Mouse (Mus musculus): ENCODE results near the gene Pou2f2. TPM values are rescaled to one million over a fixed set of nuclear protein-coding genes. Genes with fewer than 3 reads are reported as not detected.
A peak's percentile ranks its signal among the peaks of the same experiment; 100 is the strongest.

The Pou2f2 gene
- total and polyA plus RNA-seq, 2 experiments from 2014 or later, result 3.9 to 20.2 TPM

DNA sequence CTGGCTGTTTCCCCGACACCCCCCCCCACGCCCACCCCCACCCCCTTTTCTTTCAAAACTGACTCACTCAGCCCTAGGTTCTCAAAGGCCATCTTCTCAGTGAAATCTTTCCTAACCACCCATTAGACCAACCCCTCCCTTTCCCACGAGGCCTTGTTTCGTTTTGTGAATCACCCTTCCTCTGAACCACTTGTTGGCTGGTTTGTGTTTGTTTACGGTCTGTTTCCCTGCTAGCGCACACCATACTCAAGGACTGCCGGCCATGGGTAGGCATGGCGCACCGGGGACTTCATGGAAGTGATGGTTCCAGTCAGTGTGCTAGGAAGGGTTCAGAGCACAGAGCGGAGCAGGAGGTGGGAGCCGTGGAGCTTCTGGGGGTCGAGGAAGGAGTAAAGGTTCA lies 70.2 kb downstream of the Pou2f2 start:
- Histone ChIP-seq H3K27ac (no peak overlapping the region), H3K4me1 (ENCODE audit: insufficient read depth, low read length) (no peaks in the 10 kb centered on the region), H3K9me3 (ENCODE audit: low read length) (no peaks in the 10 kb centered on the region), H3K27me3 (ENCODE audit: insufficient read depth, low read length) (no peaks in the 10 kb centered on the region), H3K36me3 (ENCODE audit: insufficient read depth, low read length) (no peaks in the 10 kb centered on the region), H3K9ac (replicated peaks; ENCODE audit: low read length) (no peak overlapping the region), H3K4me3 (ENCODE audit: low read length) (no peak overlapping the region), H3K4me2 (ENCODE audit: low read depth, low read length) (no peak overlapping the region)
- no peak for TF ChIP-seq CTCF (IDR thresholded peaks at IDR 0.05; ENCODE audit: low read depth)
- DNase-seq (ENCODE audit: low spot score) (no peak), ATAC-seq (no peak)
- WGBS, result 83% methylated on average over 12 of the region's 12 CpGs

- no peaks in the 10 kb centered on the region for H3K9me3 ChIP-seq (ENCODE audit: low read length)
- ATAC-seq (0 out of 2 replicates have a peak, but pooled peaks have one; percentile 9), DNase-seq (ENCODE audit: low spot score) (no peak)
- H3K27me3 ChIP-seq (ENCODE audit: insufficient read depth, low read length), result no peaks in the 10 kb centered on the region
- no peaks in the 10 kb centered on the region for H3K36me3 ChIP-seq (ENCODE audit: insufficient read depth, low read length)
- no peak for TF ChIP-seq CTCF (IDR thresholded peaks at IDR 0.05; ENCODE audit: low read depth)
- H3K27ac ChIP-seq, result no peak overlapping the region
- no peak overlapping the region for H3K9ac ChIP-seq (replicated peaks; ENCODE audit: low read length)
- H3K4me2 ChIP-seq (ENCODE audit: low read depth, low read length), result no peak overlapping the region
- H3K4me3 ChIP-seq (ENCODE audit: low read length), result no peak overlapping the region
- WGBS, result 45% methylated on average over 16 of the region's 17 CpGs
- H3K4me1 ChIP-seq (ENCODE audit: insufficient read depth, low read length), result no peaks in the 10 kb centered on the region
Observed at GRCm38 (mm10) chr7:25106790-25107502, 72.6 kb downstream of the Pou2f2 start.

DNA sequence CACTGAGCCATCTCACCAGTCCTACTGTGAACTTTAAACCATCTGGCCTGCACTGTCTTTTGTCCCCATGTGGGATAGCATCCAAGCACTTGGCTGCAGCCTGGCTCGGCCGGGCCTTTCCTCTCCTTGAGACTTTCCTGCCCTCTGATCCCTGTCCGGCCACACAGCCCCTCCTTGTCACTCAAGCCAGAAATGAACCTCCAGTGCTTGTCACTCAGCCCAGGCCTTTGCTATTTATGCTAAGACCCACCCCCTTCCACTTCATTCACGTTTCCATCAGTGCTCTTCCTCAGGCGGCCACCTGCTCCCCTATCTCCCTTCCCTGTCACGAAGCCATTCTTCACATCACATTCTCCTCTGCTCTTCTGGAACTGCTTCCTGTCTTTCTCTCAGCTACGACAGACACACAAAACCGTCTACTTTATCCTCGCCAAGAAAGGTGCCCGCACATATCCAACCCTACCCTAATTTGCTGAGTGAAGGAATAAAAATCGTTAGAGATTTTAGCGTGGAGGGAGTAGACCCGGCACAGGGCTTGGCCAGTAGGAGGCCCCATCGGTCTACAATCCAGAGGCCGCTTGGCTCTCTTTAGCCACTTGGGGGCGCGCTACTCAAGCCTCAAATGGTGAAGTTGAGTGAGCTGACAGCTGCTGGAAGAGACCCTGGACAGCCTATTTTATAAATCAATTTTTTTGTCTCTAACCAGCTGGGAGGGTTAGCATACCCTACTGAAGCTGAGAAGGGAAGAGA lies 73.9 kb downstream of the Pou2f2 start:
- Histone ChIP-seq H3K4me3 (ENCODE audit: low read length) (no peak overlapping the region), H3K36me3 (ENCODE audit: insufficient read depth, low read length) (no peaks in the 10 kb centered on the region), H3K27ac (peak overlapping the region; percentile 64), H3K9ac (replicated peaks; ENCODE audit: low read length) (no peak overlapping the region), H3K9me3 (ENCODE audit: low read length) (no peaks in the 10 kb centered on the region), H3K4me1 (ENCODE audit: insufficient read depth, low read length) (no peaks in the 10 kb centered on the region), H3K27me3 (ENCODE audit: insufficient read depth, low read length) (no peaks in the 10 kb centered on the region), H3K4me2 (ENCODE audit: low read depth, low read length) (no peak overlapping the region)
- DNase-seq (ENCODE audit: low spot score) (peak; percentile 93), ATAC-seq (peak; percentile 76)
- WGBS, result 11% methylated on average over 17 of the region's 17 CpGs
- peak; percentile 95 for TF ChIP-seq CTCF (IDR thresholded peaks at IDR 0.05; ENCODE audit: low read depth)

- Histone ChIP-seq H3K9ac (replicated peaks; ENCODE audit: low read length) (no peak overlapping the region), H3K4me3 (ENCODE audit: low read length) (no peak overlapping the region), H3K4me1 (ENCODE audit: insufficient read depth, low read length) (no peaks in the 10 kb centered on the region), H3K27me3 (ENCODE audit: insufficient read depth, low read length) (no peaks in the 10 kb centered on the region), H3K9me3 (ENCODE audit: low read length) (no peaks in the 10 kb centered on the region), H3K4me2 (ENCODE audit: low read depth, low read length) (no peak overlapping the region), H3K36me3 (ENCODE audit: insufficient read depth, low read length) (0 out of 2 replicates have a peak, but pooled peaks cover 5% of the 10 kb centered on the region), H3K27ac (no peak overlapping the region)
- peak; percentile 53 for TF ChIP-seq CTCF (IDR thresholded peaks at IDR 0.05; ENCODE audit: low read depth)
- 38% methylated on average over 4 of the region's 4 CpGs for whole genome bisulfite sequencing
- ATAC-seq (peak; percentile 55; the same call in 1 of the 2 replicates), DNase-seq (ENCODE audit: low spot score) (peak; percentile 56)
Observed at GRCm38 (mm10) chr7:25099581-25099980, 79.9 kb downstream of the Pou2f2 start.

DNA sequence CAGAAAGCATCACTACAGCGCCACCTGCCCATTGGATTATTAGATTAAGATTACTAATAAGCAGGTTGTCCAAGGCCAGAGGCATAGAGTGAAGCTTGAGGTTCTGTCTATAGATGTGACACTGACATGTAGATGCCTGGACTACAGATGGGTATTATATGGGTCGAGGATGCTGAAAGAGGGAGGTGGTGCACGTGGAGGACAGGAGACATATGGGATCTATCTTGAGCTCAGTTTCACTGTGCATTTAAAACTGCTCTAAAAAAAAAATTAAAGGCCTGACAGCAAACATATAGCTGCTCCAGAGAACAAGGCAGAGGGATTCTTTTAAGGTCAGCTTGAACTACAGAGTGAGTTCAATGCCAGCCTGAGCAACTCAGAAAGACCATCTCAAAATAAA lies 81.4 kb downstream of the Pou2f2 start:
- no peak overlapping the region for H3K9ac ChIP-seq (replicated peaks; ENCODE audit: low read length)
- DNase-seq (ENCODE audit: low spot score) (no peak), ATAC-seq (no peak)
- no peak for TF ChIP-seq CTCF (IDR thresholded peaks at IDR 0.05; ENCODE audit: low read depth)
- H3K4me3 ChIP-seq (ENCODE audit: low read length), result no peak overlapping the region
- no peak overlapping the region for H3K4me2 ChIP-seq (ENCODE audit: low read depth, low read length)
- H3K36me3 ChIP-seq (ENCODE audit: insufficient read depth, low read length), result 0 out of 2 replicates have a peak, but pooled peaks cover 5% of the 10 kb centered on the region
- WGBS, result 80% methylated on average over 3 of the region's 3 CpGs
- no peaks in the 10 kb centered on the region for H3K9me3 ChIP-seq (ENCODE audit: low read length)
- no peaks in the 10 kb centered on the region for H3K4me1 ChIP-seq (ENCODE audit: insufficient read depth, low read length)
- no peaks in the 10 kb centered on the region for H3K27me3 ChIP-seq (ENCODE audit: insufficient read depth, low read length)
- no peak overlapping the region for H3K27ac ChIP-seq

DNA sequence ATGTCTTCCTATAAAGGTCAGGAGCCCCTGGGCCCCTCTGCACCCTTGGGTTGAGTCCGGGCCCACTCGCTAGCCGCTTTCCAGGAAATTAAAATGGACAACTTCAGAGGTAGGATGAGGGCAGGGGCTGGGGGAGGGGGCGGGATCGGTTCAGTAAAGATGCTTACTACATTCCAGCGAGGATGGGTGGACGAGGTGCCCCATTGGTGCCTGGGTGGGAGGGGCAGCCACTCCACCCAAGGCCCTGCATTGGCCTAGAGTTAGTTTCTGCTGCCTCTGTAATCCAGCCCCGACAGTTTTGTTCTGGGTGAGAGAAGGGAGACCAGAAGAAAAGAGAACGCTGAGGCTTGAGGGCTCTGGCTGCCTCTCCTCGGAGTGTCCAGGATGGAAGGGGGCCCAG lies 89.7 kb downstream of the Pou2f2 start:
- H3K9me3 ChIP-seq (ENCODE audit: low read length), result no peaks in the 10 kb centered on the region
- H3K36me3 ChIP-seq (ENCODE audit: insufficient read depth, low read length), result no peaks in the 10 kb centered on the region; the same call in 1 of the 2 replicates
- ATAC-seq (no peak), DNase-seq (ENCODE audit: low spot score) (no peak)
- H3K4me3 ChIP-seq (ENCODE audit: low read length), result no peak overlapping the region
- 34% methylated on average over 10 of the region's 10 CpGs for WGBS
- H3K4me1 ChIP-seq (ENCODE audit: insufficient read depth, low read length), result no peaks in the 10 kb centered on the region
- no peak overlapping the region for H3K27ac ChIP-seq
- H3K4me2 ChIP-seq (ENCODE audit: low read depth, low read length), result no peak overlapping the region
- no peak overlapping the region for H3K9ac ChIP-seq (replicated peaks; ENCODE audit: low read length)
- TF ChIP-seq CTCF (IDR thresholded peaks at IDR 0.05; ENCODE audit: low read depth), result no peak
- no peaks in the 10 kb centered on the region for H3K27me3 ChIP-seq (ENCODE audit: insufficient read depth, low read length)
